Mouse (Mus musculus) testis, postnatal 14 days (tissue): Measurements from ENCODE around the gene Olfr1239.

Experiments
- DNase-seq: peaks from one replicate; pipeline ENCODE4 v3.0.0; 2021; ENCODE audit warnings: low spot score

Gene Olfr1239

GRCm38 (mm10) chr2:89420307-89420706 lies at the start of gene Olfr1239:
Gene Olfr1239, minus strand, starts transcription at chr2:89420407.
- DNase-seq: no peak

GRCm38 (mm10) chr2:89442900-89443299 lies 22.7 kb upstream of the Olfr1239 start, which contains the start of gene Olfr1240:
Gene Olfr1240, minus strand, starts transcription at chr2:89443000.
- DNase-seq: no peak

DNA sequence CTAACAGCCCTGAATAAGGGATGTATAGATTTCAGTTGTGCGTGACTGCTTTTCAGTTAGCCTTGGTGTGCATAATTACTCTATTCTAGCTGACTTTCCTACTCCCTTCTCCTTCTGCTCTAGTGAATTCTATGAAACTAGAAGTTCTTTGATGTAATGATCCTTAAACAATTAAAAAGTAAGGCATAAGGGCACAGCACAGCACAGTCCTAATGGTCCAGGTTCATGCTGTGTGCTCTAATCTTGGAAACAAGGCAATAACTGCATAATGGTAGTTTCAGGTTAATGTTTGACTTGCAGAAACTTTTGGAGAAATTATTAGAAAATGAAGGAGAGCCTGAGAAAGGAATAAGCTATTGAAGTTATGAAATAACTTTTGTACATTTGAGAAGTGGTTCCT lies 5.7 kb downstream of the Olfr1239 start:
- no peak for DNase-seq

- DNase-seq: no peak
These were observed 10.6 kb downstream of the Olfr1239 start, which contains the start of gene Olfr1238 for GRCm38 (mm10) chr2:89409576-89409975. Gene Olfr1238, minus strand, starts transcription at chr2:89409676.

DNA sequence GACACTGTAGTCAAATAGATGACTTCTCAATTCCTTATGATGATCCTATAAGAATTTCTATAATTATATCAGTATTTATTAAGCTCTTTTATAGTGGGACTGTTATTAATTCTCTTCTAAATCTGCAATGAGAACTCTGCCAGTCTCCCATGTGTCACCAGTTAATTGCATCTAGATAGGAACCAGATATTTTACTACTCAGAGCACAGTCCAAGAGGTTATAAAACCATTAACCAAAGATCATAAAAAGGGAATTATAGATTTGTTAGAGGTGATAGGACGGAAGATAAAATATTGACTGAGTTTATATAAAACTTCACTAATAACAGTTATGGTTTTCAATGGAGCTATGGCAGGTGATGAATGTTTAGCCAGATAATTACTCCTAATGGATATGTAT lies 19.3 kb downstream of the Olfr1239 start:
- no peak for DNase-seq
